Mouse (Mus musculus) olfactory bulb, adult 2 months (tissue): ENCODE results near the gene Cplx1.

ENCODE experiments used
- CTCF ChIP-seq: fragments of 200-500 bp; IDR thresholded peaks from 2 replicates; pipeline ENCODE4 v1.5.1; 2012; ENCODE audit warnings: low read depth, mild to moderate bottlenecking, low read length, moderate library complexity; ENCODE audit not compliant: insufficient read depth
- POLR2A ChIP-seq: fragments of 200-500 bp; IDR thresholded peaks from 2 replicates; pipeline ENCODE4 v1.6.1; 2012; ENCODE audit warnings: mild to moderate bottlenecking, low read depth, low read length, moderate library complexity; ENCODE audit not compliant: insufficient read depth

- no peak for TF ChIP-seq CTCF
- no peak for TF ChIP-seq POLR2A
These were observed 30.9 kb downstream of the Cplx1 start for GRCm38 (mm10) chr5:108518951-108519350.
